Mouse (Mus musculus) neural tube, embryonic 13.5 days (tissue): ENCODE measurements at regions not wholly inside any gene's neighbourhood (a gene's known extent, or its start where the extent isn't known, plus 50 kb on each side); places are given as distances from the start of the nearest gene placed in this dataset.
A peak's percentile ranks its signal among the peaks of the same experiment; 100 is the strongest.

Experiments
- ATAC-seq: fragments of 200-750 bp; cut with Nextera tagmentation; 2 replicates; pipeline ENCODE4 v1.8.0; 2017; ENCODE audit warnings: low read depth, mild to moderate bottlenecking, moderate TSS enrichment, moderate library complexity
- H3K27ac ChIP-seq: fragments of 300-500 bp; sonication (generic); replicated peaks from 2 replicates; pipeline ENCODE4 v1.5.1; 2015; ENCODE audit warnings: moderate library complexity, mild to moderate bottlenecking, inconsistent platforms
- H3K27me3 ChIP-seq: fragments of 300-500 bp; sonication (generic); 2 replicates; pipeline ENCODE4 v1.6.1; 2015; ENCODE audit warnings: mild to moderate bottlenecking, inconsistent platforms
- H3K36me3 ChIP-seq: fragments of 300-500 bp; sonication (generic); 2 replicates; pipeline ENCODE4 v1.6.1; 2015; ENCODE audit warnings: mild to moderate bottlenecking, inconsistent platforms
- H3K4me1 ChIP-seq: fragments of 300-500 bp; sonication (generic); replicated peaks from 2 replicates; pipeline ENCODE4 v1.6.1; 2015; ENCODE audit warnings: inconsistent platforms
- H3K4me2 ChIP-seq: fragments of 300-500 bp; sonication (generic); 2 replicates; pipeline ENCODE4 v1.6.1; 2015; ENCODE audit warnings: inconsistent platforms, mild to moderate bottlenecking, moderate library complexity
- H3K4me3 ChIP-seq: fragments of 300-500 bp; sonication (generic); 2 replicates; pipeline ENCODE4 v1.5.1; 2015; ENCODE audit warnings: mild to moderate bottlenecking, inconsistent platforms
- H3K9ac ChIP-seq: fragments of 300-500 bp; sonication (generic); 2 replicates; pipeline ENCODE4 v1.6.1; 2015; ENCODE audit warnings: moderate library complexity, mild to moderate bottlenecking, inconsistent platforms
- H3K9me3 ChIP-seq: fragments of 300-500 bp; sonication (generic); 2 replicates; pipeline ENCODE4 v1.6.1; 2016; ENCODE audit warnings: inconsistent platforms
- WGBS: fragments of 180-500 bp; shearing (Covaris S2); methylation state at CpG from one replicate; pipeline ENCODE4 v1.1.7; 2015; 5-methylcytosine and 5-hydroxymethylcytosine counted together

GRCm38 (mm10) chr15:13590864-13591263, 417.4 kb upstream of the Cdh6 start:
- 30% methylated on average over 5 of the region's 5 CpGs for WGBS
- Histone ChIP-seq H3K9me3 (no peaks in the 10 kb centered on the region), H3K27me3 (no peaks in the 10 kb centered on the region), H3K9ac (no peak overlapping the region), H3K4me3 (no peak overlapping the region), H3K27ac (no peak overlapping the region), H3K4me1 (peaks cover 4% of the 10 kb centered on the region; the same call in 1 of the 2 replicates), H3K36me3 (no peaks in the 10 kb centered on the region), H3K4me2 (no peak overlapping the region)
- peak; percentile 69; the same call in 1 of the 2 replicates for ATAC-seq

- ATAC-seq: 0 out of 2 replicates have a peak, but pooled peaks have one; percentile 19
- 62% methylated on average over 4 of the region's 4 CpGs for WGBS
- H3K9ac ChIP-seq: no peak overlapping the region
These were observed 409.8 kb upstream of the Cdh6 start for GRCm38 (mm10) chr15:13583300-13583699.

GRCm38 (mm10) chr15:13582134-13582533, 408.7 kb upstream of the Cdh6 start:
- Histone ChIP-seq H3K27me3 (no peaks in the 10 kb centered on the region), H3K9ac (no peak overlapping the region), H3K4me1 (no peaks in the 10 kb centered on the region), H3K9me3 (no peaks in the 10 kb centered on the region), H3K36me3 (no peaks in the 10 kb centered on the region), H3K27ac (no peak overlapping the region), H3K4me3 (no peak overlapping the region), H3K4me2 (no peak overlapping the region)
- ATAC-seq: no peak
- 88% methylated on average over 3 of the region's 3 CpGs for WGBS

More at GRCm38 (mm10) chr15:13583300-13583699, 409.8 kb upstream of the Cdh6 start:
- H3K4me1 ChIP-seq: no peaks in the 10 kb centered on the region
- H3K27ac ChIP-seq: no peak overlapping the region
- H3K9me3 ChIP-seq: no peaks in the 10 kb centered on the region
- no peaks in the 10 kb centered on the region for H3K36me3 ChIP-seq
- no peak overlapping the region for H3K4me2 ChIP-seq
- no peaks in the 10 kb centered on the region for H3K27me3 ChIP-seq
- no peak overlapping the region for H3K4me3 ChIP-seq

GRCm38 (mm10) chr15:13573621-13574020, 400.1 kb upstream of the Cdh6 start:
- no peak for ATAC-seq
- Histone ChIP-seq H3K4me1 (no peaks in the 10 kb centered on the region), H3K9ac (no peak overlapping the region), H3K27me3 (no peaks in the 10 kb centered on the region), H3K4me3 (no peak overlapping the region), H3K4me2 (no peak overlapping the region), H3K36me3 (no peaks in the 10 kb centered on the region), H3K9me3 (no peaks in the 10 kb centered on the region), H3K27ac (no peak overlapping the region)
- WGBS: 90% methylated on average over 3 of the region's 3 CpGs

- Histone ChIP-seq H3K9ac (no peak overlapping the region), H3K27me3 (no peaks in the 10 kb centered on the region), H3K4me1 (no peaks in the 10 kb centered on the region), H3K4me2 (no peak overlapping the region), H3K27ac (no peak overlapping the region), H3K4me3 (no peak overlapping the region), H3K36me3 (no peaks in the 10 kb centered on the region), H3K9me3 (no peaks in the 10 kb centered on the region)
- no peak for ATAC-seq
These were observed 387.4 kb upstream of the Cdh6 start for GRCm38 (mm10) chr15:13560920-13561319.

- no peak for ATAC-seq
- Histone ChIP-seq H3K9ac (no peak overlapping the region), H3K4me1 (no peaks in the 10 kb centered on the region), H3K4me2 (no peak overlapping the region), H3K27me3 (no peaks in the 10 kb centered on the region), H3K36me3 (no peaks in the 10 kb centered on the region), H3K27ac (no peak overlapping the region), H3K4me3 (no peak overlapping the region), H3K9me3 (no peaks in the 10 kb centered on the region)
- WGBS: 73% methylated on average over 8 of the region's 8 CpGs
These were observed 375.8 kb upstream of the Cdh6 start for GRCm38 (mm10) chr15:13549207-13549837.

- no peaks in the 10 kb centered on the region for H3K4me1 ChIP-seq
- H3K9me3 ChIP-seq: no peaks in the 10 kb centered on the region
- H3K27ac ChIP-seq: no peak overlapping the region
- H3K4me2 ChIP-seq: no peak overlapping the region
- no peak overlapping the region for H3K9ac ChIP-seq
- no peaks in the 10 kb centered on the region for H3K27me3 ChIP-seq
- H3K36me3 ChIP-seq: no peaks in the 10 kb centered on the region
- no peak for ATAC-seq
- H3K4me3 ChIP-seq: no peak overlapping the region
These were observed 366.6 kb upstream of the Cdh6 start for GRCm38 (mm10) chr15:13540026-13540425.

GRCm38 (mm10) chr15:13534017-13534416, 360.5 kb upstream of the Cdh6 start:
- Histone ChIP-seq H3K4me2 (no peak overlapping the region), H3K9me3 (no peaks in the 10 kb centered on the region), H3K4me3 (no peak overlapping the region), H3K9ac (no peak overlapping the region), H3K36me3 (no peaks in the 10 kb centered on the region), H3K4me1 (no peaks in the 10 kb centered on the region), H3K27ac (no peak overlapping the region), H3K27me3 (no peaks in the 10 kb centered on the region)
- no peak for ATAC-seq
- WGBS: 59% methylated on average over 2 of the region's 2 CpGs

GRCm38 (mm10) chr15:13529960-13530359, 356.5 kb upstream of the Cdh6 start:
- no peaks in the 10 kb centered on the region for H3K9me3 ChIP-seq
- H3K27ac ChIP-seq: no peak overlapping the region
- 39% methylated on average over 3 of the region's 3 CpGs for WGBS
- no peak overlapping the region for H3K9ac ChIP-seq
- no peak for ATAC-seq
- no peaks in the 10 kb centered on the region for H3K4me1 ChIP-seq
- H3K36me3 ChIP-seq: no peaks in the 10 kb centered on the region
- H3K27me3 ChIP-seq: no peaks in the 10 kb centered on the region
- no peak overlapping the region for H3K4me3 ChIP-seq
- H3K4me2 ChIP-seq: no peak overlapping the region

GRCm38 (mm10) chr15:13529050-13529449, 355.6 kb upstream of the Cdh6 start:
- Histone ChIP-seq H3K9ac (no peak overlapping the region), H3K4me2 (no peak overlapping the region), H3K27me3 (no peaks in the 10 kb centered on the region), H3K9me3 (no peaks in the 10 kb centered on the region), H3K4me3 (no peak overlapping the region), H3K4me1 (no peaks in the 10 kb centered on the region), H3K36me3 (no peaks in the 10 kb centered on the region), H3K27ac (no peak overlapping the region)
- no peak for ATAC-seq
- WGBS: 92% methylated on average over 4 of the region's 4 CpGs
